Mouse (Mus musculus): Measurements from ENCODE around the gene Ormdl3.

- TF ChIP-seq POLR2AphosphoS5 (IDR thresholded peaks at IDR 0.05; ENCODE audit: insufficient replicate concordance, low read depth, low read length) (no peak), CTCF (IDR thresholded peaks at IDR 0.05; ENCODE audit: low read depth, low read length) (no peak), GATA1 (IDR thresholded peaks at IDR 0.05; ENCODE audit: borderline replicate concordance, low read length) (no peak), TAL1 (conservative IDR thresholded peaks at IDR 0.05; ENCODE audit: low read depth, low read length) (no peak), GATA2 (IDR thresholded peaks at IDR 0.05; ENCODE audit: borderline replicate concordance, low read depth, low read length) (no peak)
Measured at GRCm38 (mm10) chr11:98620791-98621190, 33.6 kb upstream of the Ormdl3 start.
